Mouse (Mus musculus): ENCODE measurements around the gene St3gal4.

DNA sequence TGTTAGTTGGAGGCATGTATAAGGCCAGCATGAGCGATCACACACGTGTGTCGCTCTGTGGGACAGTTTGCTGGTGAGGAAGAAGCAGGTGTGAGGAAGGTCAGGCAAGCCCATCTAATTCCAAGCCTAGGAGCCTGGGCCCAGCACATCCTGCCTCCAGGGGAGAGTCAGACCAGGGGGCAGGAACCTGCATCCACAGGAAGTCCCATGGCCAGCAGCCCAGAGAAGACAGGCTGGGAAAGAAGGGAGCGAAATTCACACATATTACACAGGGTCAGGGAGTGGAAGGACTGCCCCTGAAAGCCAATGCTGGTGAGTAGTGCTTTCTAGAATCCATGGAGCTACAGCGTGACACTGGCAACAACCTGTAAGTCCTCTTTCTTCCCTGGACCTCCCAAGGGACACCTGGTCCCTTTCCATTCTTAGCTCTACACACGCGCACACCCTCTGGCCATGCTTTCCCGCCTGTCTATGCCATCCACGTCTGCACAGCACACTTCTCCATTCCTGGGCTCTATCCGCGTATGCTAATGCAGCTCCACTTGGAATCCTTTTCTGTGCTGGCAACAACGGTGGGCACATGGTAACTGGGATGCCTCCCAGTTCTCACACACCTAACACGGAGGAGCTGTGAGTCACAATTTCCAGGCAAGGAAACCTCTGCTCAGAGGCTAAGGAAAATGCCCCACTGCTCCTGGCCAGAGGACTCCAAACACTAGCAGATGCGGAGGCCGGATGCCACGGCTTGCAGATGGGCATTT lies 12.7 kb upstream of the St3gal4 start:
- TF ChIP-seq CHD2 (IDR thresholded peaks at IDR 0.05; ENCODE audit: low read length), result no peak
- no peak for TF ChIP-seq POLR2AphosphoS5 (IDR thresholded peaks at IDR 0.05; ENCODE audit: borderline replicate concordance, low read depth, low read length)

All from MEL (cell line).